Mouse (Mus musculus) liver, adult 2 months (tissue): ENCODE measurements around the gene Cand2.

ENCODE experiments used
- CTCF ChIP-seq: fragments of 200-500 bp; IDR thresholded peaks from 2 replicates; pipeline ENCODE4 v1.5.1; 2011; ENCODE audit warnings: low read depth, low read length, control low read depth
- POLR2A ChIP-seq: fragments of 200-500 bp; IDR thresholded peaks from 2 replicates; pipeline ENCODE4 v1.6.1; 2011; ENCODE audit warnings: low read length, control low read depth; ENCODE audit not compliant: insufficient read depth; ENCODE audit errors: extremely low read depth

DNA sequence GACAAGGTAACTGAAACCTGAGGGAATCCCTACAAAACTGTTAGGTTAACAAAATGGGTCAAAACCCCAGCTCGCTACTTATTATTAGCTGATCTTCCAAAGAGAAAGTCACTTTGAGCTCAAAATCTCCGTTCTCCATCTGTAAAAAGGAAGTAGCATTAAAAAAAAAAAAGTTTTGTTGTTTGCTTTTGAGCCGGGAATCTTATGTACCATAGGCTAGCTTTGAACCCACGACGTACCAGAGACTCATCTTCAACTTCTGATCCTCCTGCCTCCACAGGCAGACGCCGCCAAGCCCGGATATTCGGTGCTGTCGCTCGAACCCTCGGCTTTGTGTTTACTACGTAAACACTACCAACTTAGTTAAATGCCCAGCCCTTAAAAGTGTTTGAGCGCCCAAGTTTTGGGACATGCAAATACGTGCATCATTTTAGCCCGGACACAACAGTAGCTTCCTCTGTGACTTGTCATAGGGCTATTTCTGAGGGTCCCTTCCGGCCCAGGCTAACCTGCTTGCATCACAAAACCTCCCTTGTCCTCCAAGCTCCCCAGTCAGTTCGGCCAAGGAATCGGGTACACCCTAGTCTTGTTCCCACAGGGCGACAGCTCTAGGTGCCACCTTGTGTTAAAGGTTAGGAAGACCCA lies 78.2 kb downstream of the Cand2 start:
- TF ChIP-seq CTCF (no peak), POLR2A (no peak)
